Mouse (Mus musculus): ENCODE measurements around the gene Dlg2. TPM values are rescaled to one million over a fixed set of nuclear protein-coding genes. Genes with fewer than 3 reads are reported as not detected.

The Dlg2 gene
- total RNA-seq, 2 experiments from 2014 or later, result not detected

- no peak for ATAC-seq (replicated peaks; ENCODE audit: low FRiP score, poor library complexity, severe bottlenecking)
These were observed 1977.7 kb downstream of the Dlg2 start for GRCm38 (mm10) chr7:92454176-92454575.

DNA sequence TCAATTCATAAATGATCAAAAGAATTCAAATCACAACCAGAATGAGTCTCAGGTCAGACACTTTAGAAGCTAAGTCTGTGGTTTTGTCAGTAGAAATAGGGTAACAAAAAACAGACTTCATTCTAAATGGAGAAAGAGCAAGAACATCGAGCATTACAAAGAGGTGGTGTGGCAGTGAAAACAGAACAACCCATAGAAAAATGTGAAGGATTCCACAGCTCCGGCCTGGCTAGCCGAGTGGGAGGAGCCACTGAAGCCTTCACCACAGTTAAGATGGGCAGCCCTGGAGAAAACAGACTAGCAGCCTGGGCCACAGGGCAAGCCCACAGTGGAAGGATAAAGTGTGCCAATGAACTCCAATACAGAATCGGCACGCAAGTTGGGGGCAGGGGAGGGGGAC lies 1979.5 kb downstream of the Dlg2 start:
- ATAC-seq (replicated peaks; ENCODE audit: low FRiP score, poor library complexity, severe bottlenecking), result no peak

DNA sequence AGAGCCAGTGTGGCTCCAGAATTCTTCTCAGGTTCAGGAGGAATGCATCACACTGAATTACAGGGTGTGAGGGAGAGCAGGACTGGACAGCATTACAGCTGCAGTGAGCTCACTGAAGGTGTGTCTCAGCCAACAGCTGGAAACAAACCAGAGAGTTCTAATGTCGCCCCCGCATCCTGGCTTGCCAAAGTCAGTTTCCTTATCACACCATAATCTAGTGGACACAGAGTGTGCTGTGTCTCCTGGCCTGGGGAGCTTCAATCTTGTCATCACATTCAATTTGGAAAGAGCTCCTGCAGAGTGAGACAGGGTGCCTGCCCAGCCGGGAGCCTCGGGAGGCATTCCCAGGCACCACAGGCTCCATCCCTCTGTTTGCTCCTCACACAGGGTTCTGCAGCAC lies 1981.3 kb downstream of the Dlg2 start:
- no peak for ATAC-seq (replicated peaks; ENCODE audit: low FRiP score, poor library complexity, severe bottlenecking)

DNA sequence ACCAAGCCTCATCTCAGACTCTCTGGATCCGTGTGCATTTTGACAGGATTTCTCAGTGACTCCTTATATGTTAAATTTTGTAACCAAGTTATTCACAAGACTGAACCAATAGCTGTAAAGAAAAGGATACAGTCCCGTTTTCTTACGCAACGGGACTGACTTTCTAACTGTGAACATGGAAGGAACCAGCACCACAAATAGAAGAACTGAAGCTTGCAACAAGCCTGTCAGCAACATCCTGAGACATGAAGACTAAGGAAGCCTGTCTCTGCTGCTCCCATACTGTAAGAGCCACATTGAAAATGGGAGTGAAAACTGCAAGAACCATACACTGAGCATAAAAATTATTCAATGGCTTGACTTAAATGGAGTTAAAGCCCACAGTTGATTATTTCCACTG lies 1981.8 kb downstream of the Dlg2 start:
- ATAC-seq (replicated peaks; ENCODE audit: low FRiP score, poor library complexity, severe bottlenecking), result no peak

DNA sequence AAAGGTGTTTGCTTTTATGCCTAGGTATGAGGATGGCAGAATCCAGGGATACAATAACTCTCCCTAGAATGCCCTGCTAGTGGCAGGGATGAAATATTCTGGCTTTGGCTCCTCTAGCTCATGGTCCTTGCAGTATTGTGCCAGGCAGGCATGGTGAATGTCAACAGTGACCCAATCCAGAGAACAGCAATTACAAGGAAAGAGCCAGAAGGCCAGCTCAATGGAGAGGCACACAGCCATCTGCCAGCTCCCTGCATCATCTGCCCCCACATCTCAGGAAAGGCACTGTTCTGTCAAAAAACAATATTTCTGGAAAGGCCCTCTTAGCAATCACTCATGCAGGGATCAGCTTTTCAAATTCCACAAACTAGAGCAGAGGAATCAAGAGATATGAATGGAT lies 1984.1 kb downstream of the Dlg2 start:
- no peak for ATAC-seq (replicated peaks; ENCODE audit: low FRiP score, poor library complexity, severe bottlenecking)

- ATAC-seq (replicated peaks; ENCODE audit: low FRiP score, poor library complexity, severe bottlenecking), result no peak
These were observed 1984.8 kb downstream of the Dlg2 start for GRCm38 (mm10) chr7:92461256-92461655.

DNA sequence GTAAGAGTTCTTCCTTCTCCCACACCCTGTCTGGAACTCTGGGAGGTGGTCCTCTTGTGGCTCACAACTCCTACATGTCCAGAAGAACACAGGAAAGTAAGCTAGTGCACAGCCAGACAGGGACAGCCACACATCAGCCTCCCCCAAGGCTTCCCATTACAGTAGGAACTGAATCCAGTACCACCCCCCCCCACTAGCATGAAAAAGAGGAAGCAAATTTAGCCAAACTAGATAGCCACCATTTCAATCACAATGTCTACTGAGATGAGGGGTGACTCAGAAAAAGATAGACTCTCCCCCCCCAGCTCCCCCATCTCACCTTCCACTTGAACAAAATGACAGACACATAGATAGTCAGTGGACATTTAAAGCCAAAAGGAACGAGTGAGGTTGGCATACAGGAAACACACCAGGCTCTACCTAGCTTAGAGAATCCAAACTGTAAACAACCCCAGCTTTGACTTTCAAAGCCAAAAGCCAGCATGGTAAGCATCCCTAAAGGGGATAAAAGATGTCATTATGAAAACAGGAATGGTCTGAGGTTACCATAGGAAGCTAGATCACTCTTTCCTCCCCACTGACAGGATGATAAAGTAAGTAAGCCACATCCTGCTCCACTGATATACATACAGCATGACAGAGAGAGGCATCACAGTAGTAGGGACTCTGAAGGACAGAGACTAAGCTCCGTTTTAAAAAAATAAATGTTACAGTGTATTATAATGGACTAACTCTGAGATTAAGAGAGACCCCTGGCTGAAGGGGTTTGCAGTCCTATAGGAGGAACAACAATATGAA lies 1986.8 kb downstream of the Dlg2 start:
- no peak for ATAC-seq (replicated peaks; ENCODE audit: low FRiP score, poor library complexity, severe bottlenecking)

GRCm38 (mm10) chr7:92464290-92464689 lies 1987.8 kb downstream of the Dlg2 start:
- ATAC-seq (replicated peaks; ENCODE audit: low FRiP score, poor library complexity, severe bottlenecking), result no peak

- ATAC-seq (replicated peaks; ENCODE audit: low FRiP score, poor library complexity, severe bottlenecking), result no peak
These were observed 2002.7 kb downstream of the Dlg2 start for GRCm38 (mm10) chr7:92479143-92479542.

GRCm38 (mm10) chr7:92479748-92480147 lies 2003.3 kb downstream of the Dlg2 start:
- no peak for ATAC-seq (replicated peaks; ENCODE audit: low FRiP score, poor library complexity, severe bottlenecking)

- ATAC-seq (replicated peaks; ENCODE audit: low FRiP score, poor library complexity, severe bottlenecking), result no peak
These were observed 2006.9 kb downstream of the Dlg2 start for GRCm38 (mm10) chr7:92483346-92483745.

DNA sequence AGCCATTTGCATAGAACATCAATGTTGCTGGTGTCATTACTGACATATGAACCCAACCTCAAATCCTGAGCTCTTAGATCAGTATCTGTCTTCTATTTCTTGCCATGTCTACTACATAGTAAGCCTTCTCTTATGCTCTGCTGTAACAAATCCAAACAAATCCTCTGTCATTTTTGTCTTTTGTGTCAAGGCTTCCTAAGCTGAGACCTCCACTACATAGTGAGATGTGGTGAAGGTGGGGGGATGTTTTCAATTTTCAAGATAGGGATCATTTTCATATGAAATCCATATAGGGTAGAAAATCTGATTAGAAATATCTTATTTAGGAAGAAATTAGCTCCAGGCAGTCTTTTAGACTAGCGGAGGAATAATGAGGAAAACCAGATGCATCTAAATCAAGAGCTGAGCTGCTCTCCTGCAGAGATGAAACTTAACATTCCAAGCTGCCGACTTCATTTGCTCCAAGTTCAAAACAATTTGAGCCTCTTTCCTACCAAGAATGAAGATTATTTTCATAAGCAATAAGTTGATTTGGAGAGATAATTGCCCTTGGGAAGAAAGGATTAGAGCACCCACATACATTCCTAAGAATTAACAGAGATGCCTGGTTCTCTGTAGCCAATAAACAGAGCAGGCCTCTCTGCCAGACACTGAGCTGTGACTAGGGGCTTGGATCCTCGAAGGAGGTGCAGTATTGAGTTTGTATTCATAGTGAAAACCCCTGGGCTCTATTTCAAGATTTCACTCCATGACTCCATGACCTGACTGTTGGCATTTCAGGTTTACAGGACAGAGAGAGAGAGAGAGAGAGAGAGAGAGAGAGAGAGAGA lies 2009.6 kb downstream of the Dlg2 start:
- ATAC-seq (replicated peaks; ENCODE audit: low FRiP score, poor library complexity, severe bottlenecking), result no peak

DNA sequence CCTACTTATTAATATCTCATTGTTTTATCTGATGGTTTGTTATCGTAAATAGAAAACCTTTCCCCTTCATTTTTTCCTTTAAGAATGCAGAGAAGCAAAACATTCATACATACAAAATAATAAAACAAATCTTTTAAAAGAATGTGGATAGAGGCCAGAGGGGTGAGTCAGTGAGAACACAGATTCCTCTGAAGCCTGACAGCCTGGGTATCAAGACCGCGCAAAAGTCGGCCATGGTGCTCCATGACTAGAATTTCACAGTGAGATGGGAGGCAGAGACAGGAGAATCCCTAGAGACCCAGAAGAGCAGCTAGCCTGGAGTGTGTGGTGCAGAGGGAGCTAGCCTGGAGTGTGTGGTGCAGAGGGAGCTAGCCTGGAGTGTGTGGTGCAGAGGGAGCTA lies 2010.4 kb downstream of the Dlg2 start:
- ATAC-seq (replicated peaks; ENCODE audit: low FRiP score, poor library complexity, severe bottlenecking), result no peak

DNA sequence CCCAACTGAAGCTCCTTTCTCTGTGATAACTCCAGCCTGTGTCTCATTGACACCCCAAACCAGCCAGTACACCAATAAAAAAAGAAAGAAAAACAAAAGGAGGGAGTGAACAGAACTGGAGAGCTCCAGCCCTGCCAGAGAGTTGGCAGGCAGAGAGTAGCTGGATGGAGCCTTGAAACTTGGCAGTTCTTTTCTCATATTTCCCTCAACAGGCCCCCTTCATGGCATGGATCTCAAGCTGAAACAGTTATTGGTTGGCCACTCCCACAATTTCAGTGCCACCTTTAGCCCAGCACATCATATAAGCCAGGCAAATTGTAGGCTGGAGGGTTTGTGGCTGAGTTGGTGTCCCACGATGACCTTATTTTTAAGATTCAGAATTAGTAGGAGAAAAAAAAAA lies 2015.8 kb downstream of the Dlg2 start:
- ATAC-seq (replicated peaks; ENCODE audit: low FRiP score, poor library complexity, severe bottlenecking), result no peak

DNA sequence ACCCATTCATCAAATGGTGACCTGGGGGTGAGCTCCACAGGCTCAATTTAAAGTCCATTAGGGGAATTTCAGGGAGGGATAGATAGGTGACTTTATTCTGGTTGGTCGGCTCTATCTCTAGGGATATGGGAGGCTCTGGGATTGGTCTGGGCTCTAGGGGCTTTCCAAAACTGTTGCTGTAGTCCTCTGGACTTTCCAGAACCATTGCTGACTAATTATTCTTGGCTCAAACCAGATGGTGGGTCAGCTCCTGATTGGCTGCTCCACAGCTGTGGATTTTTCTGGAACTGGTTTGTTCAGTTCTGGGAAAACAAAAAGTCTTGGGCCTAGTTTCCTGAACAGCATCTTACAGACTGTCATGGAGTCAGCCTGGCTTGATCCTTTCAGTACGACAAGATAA lies 2017.0 kb downstream of the Dlg2 start:
- no peak for ATAC-seq (replicated peaks; ENCODE audit: low FRiP score, poor library complexity, severe bottlenecking)

Other genes with a start within 250 kb of the Dlg2 start
- not detected in 2 replicates for gene Ccdc83, start 210.9 kb upstream of the Dlg2 start, total RNA-seq (2015; ENCODE audit: low replicate concordance)
- not detected in 2 replicates for gene Ccdc83, start 210.9 kb upstream of the Dlg2 start, total RNA-seq (2017; ENCODE audit: low replicate concordance)
- 2.9 TPM in 1 of 2 replicates, not detected in the other for gene Sytl2, start 174.4 kb upstream of the Dlg2 start, total RNA-seq (2015; ENCODE audit: low replicate concordance)
- 0.61 and 2.7 TPM in 2 replicates for gene Sytl2, start 174.4 kb upstream of the Dlg2 start, total RNA-seq (2017; ENCODE audit: low replicate concordance)
- not detected in 2 replicates for gene Ccdc89, start 50.1 kb upstream of the Dlg2 start, total RNA-seq (2015; ENCODE audit: low replicate concordance)
- gene Ccdc89, start 50.1 kb upstream of the Dlg2 start, total RNA-seq (2017; ENCODE audit: low replicate concordance), result not detected in 2 replicates
- gene Crebzf, start 33.9 kb upstream of the Dlg2 start, total RNA-seq (2015; ENCODE audit: low replicate concordance), result 85.8 and 132 TPM in 2 replicates
- 76.8 and 101 TPM in 2 replicates for gene Crebzf, start 33.9 kb upstream of the Dlg2 start, total RNA-seq (2017; ENCODE audit: low replicate concordance)
- 4.0 and 18.9 TPM in 2 replicates for gene Tmem126a, start 19.4 kb upstream of the Dlg2 start, total RNA-seq (2015; ENCODE audit: low replicate concordance)
- 3.1 and 3.7 TPM in 2 replicates for gene Tmem126a, start 19.4 kb upstream of the Dlg2 start, total RNA-seq (2017; ENCODE audit: low replicate concordance)
- 1.8 and 9.6 TPM in 2 replicates for gene Tmem126b, start 671 bp upstream of the Dlg2 start, total RNA-seq (2015; ENCODE audit: low replicate concordance)
- gene Tmem126b, start 671 bp upstream of the Dlg2 start, total RNA-seq (2017; ENCODE audit: low replicate concordance), result 6.0 and 8.6 TPM in 2 replicates

Data from erythroid progenitor cell, adult 5-6 weeks (primary cell).